Mouse (Mus musculus): ENCODE results near the gene Coro1b.

- TF ChIP-seq CTCF (IDR thresholded peaks at IDR 0.05; ENCODE audit: control insufficient read depth, insufficient read depth, low read length): no peak
- no peak for TF ChIP-seq POLR2A (IDR thresholded peaks at IDR 0.05; ENCODE audit: borderline replicate concordance, control insufficient read depth, low read depth, low read length)
These were observed 14.1 kb upstream of the Coro1b start for GRCm38 (mm10) chr19:4134354-4134753.

Measured in bone marrow, adult 2 months (tissue).